Mouse (Mus musculus): ENCODE measurements around the gene Tdo2. TPM values are rescaled to one million over a fixed set of nuclear protein-coding genes. Genes with fewer than 3 reads are reported as not detected.

Gene Tdo2
- total RNA-seq, 2 experiments from 2014 or later: 0.33 to 1.0 TPM

- no peak for DNase-seq
These were observed 32.9 kb downstream of the Tdo2 start for GRCm38 (mm10) chr3:81943097-81943496.

GRCm38 (mm10) chr3:81942341-81942740, 33.7 kb downstream of the Tdo2 start:
- DNase-seq: no peak

GRCm38 (mm10) chr3:81938924-81939323, 37.1 kb downstream of the Tdo2 start:
- DNase-seq: peak; percentile 28 to 40

GRCm38 (mm10) chr3:81933348-81933747, 42.7 kb downstream of the Tdo2 start:
- no peak for DNase-seq

- DNase-seq: peak; percentile 92 to 94
These were observed 43.6 kb downstream of the Tdo2 start, which contains the start of gene Ctso for GRCm38 (mm10) chr3:81932141-81933101. TSS of gene Ctso (plus strand) at chr3:81932601.

GRCm38 (mm10) chr3:81931695-81932094, 44.3 kb downstream of the Tdo2 start:
- DNase-seq: no peak

GRCm38 (mm10) chr3:81929073-81929472, 46.9 kb downstream of the Tdo2 start:
- no peak for DNase-seq

GRCm38 (mm10) chr3:81926764-81927325, 49.2 kb downstream of the Tdo2 start:
- no peak for DNase-seq

GRCm38 (mm10) chr3:81925856-81926255, 50.1 kb downstream of the Tdo2 start:
- no peak for DNase-seq

- peak in 1 of 2 experiments; percentile 38 for DNase-seq
These were observed 51.1 kb downstream of the Tdo2 start for GRCm38 (mm10) chr3:81924931-81925330.

GRCm38 (mm10) chr3:81922910-81923309, 53.1 kb downstream of the Tdo2 start:
- peak in 1 of 2 experiments; percentile 14 for DNase-seq

GRCm38 (mm10) chr3:81919681-81920080, 56.3 kb downstream of the Tdo2 start:
- DNase-seq: no peak

- no peak for DNase-seq
These were observed 57.8 kb downstream of the Tdo2 start for GRCm38 (mm10) chr3:81918215-81918614.

GRCm38 (mm10) chr3:81917354-81917935, 58.6 kb downstream of the Tdo2 start:
- DNase-seq: no peak

- peak; percentile 17 to 21 for DNase-seq
These were observed 59.8 kb downstream of the Tdo2 start for GRCm38 (mm10) chr3:81916030-81916686.

GRCm38 (mm10) chr3:81910286-81911036, 65.5 kb downstream of the Tdo2 start:
- no peak for DNase-seq

Other genes with a start within 250 kb of the Tdo2 start
- gene Ctso, start 43.6 kb downstream of the Tdo2 start, total RNA-seq (2021): 10 to 100 TPM; 34.5 to 68.4 TPM
- not detected for gene Asic5, start 6.1 kb upstream of the Tdo2 start, total RNA-seq (2021)
- 1 to 10 TPM; 8.2 to 8.3 TPM for gene Gucy1b1, start 98.5 kb upstream of the Tdo2 start, total RNA-seq (2021)
- gene Gucy1a1, start 169.6 kb upstream of the Tdo2 start, total RNA-seq (2021): 10 to 100 TPM; 20.7 to 22.7 TPM